Mouse (Mus musculus) fat pad, adult 2 months (tissue): ENCODE data around the gene Nipa1.
A peak's percentile ranks its signal among the peaks of the same experiment; 100 is the strongest.

ENCODE experiments used
- DNase-seq: peaks from one replicate; pipeline ENCODE4 v3.0.0-alpha.2; 2011; ENCODE audit warnings: low read depth, low spot score; ENCODE audit errors: extremely low read depth

Gene Nipa1

DNA sequence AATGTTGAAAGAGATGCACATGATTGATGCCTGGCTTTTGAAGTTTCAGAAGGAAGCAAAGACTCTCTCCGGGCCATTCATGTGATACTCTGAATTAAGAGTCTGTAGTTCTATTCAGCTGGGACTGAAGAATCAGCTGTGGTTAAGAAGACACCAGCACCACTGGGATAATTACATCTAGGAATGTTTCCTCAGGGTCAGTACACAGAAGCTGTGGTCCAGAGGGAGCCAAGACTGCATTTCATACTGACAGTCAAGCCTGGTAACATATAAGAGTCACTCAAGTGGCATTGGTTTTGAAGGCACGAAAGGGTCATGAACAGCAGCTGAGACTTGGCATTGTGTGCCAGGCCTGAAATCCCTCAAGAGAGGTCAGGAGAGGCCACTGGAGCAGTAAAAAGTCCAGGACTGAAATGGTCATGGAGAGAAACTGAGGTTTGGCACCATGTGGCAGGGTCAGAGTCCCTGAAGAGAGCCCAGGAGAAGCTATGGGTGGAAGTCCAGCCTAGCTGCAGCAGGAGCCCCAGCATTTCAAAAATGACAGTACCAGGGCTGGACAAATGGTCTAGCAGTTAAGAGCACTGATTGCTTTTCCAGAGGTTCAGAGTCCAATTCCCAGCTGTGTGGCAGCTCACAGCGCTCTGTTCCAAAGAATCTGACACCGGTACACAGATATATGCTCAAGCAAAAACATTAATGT, 9.3 kb downstream of the Nipa1 start:
- no peak for DNase-seq

DNA sequence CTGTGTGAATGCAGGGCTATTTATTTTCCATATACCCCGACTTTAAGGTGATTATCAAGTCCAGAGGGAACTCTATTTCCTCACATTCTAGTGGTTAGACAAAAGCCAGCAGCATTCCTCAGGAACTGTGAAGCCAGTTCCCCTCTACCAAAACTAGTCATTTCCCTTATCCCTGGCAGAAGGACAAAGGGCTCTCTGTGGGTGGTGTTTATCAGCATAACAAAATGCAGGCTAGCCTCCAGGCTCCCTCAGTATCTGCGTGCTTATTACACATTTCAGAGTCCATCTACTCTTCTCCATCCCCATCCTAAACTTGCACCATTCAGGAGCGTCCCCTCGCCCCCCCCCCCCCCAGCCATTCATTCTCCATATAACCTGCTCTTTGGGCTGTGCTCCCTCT, 20.8 kb downstream of the Nipa1 start:
- DNase-seq = no peak

DNA sequence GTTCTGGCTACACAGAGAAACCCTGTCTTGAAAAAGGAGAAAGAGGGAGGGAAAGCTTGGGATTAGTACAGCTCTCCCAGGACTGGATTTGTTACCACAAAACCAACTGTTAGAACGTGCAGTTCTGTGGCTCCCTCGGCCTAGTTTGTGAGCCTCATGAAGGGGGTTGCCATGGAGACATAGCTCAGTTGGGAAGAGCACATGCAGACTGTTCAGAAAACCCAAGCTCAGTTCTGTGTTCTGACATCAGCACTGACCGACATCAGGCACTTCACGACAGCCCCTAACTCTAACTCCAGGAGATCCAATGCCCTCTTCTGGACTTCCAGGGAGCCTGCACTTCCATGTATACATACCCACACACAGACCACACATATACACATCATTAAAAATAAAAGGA, 24.7 kb downstream of the Nipa1 start:
- no peak for DNase-seq

- DNase-seq = no peak
These were observed 27.9 kb downstream of the Nipa1 start for GRCm38 (mm10) chr7:55991858-55992257.

DNA sequence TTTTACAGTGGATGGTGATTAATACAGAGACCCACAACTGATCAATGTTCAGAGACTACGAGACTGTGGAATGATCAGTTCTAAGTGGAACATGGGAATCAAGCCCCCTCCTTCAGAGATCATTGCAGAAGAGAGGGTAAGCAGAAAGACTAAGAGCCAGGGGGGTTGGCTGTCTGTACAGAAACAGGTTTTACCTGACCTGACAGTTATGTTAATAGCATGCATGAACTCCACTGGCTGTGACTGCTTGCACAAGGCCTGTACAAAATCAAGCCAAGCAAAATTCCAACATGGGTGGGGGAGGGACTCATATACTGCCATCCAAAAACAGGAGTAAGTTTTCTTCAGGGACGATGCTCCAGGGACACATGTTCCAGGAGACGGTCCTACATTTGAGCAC, 28.6 kb downstream of the Nipa1 start:
- peak; percentile 54 for DNase-seq

DNA sequence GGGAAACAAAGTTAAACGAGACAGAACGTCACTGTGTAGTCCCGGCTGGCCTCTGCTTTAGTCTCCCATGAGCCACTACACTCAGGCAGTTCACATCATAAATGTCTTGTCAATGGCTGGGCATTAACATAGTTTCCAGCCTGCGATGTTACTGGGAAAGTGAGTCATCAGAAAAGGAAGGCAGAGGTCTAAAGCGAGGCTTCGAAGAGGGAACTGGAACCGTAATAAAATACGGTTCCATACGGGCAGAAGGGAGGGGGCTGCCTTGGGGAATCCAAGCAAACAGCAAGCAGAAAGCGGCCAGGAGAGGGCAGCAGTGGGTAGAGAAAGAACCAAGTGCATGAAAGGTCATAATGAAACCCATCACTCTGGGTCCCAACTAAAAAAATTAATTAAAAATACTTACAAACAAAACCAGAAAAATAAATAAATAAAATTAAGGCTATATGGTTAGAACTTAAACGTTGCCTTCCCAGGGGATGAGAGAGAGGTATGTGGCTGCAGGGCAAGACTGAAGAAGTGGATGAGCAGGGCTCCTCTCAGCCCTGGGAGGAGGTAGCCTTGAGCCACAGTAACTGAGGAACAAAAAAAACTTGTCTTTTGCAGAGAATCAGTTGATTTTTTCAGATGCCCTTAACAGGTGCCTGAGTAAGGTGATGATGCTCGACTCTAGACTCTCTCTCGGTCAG, 33.1 kb downstream of the Nipa1 start:
- DNase-seq = no peak

DNA sequence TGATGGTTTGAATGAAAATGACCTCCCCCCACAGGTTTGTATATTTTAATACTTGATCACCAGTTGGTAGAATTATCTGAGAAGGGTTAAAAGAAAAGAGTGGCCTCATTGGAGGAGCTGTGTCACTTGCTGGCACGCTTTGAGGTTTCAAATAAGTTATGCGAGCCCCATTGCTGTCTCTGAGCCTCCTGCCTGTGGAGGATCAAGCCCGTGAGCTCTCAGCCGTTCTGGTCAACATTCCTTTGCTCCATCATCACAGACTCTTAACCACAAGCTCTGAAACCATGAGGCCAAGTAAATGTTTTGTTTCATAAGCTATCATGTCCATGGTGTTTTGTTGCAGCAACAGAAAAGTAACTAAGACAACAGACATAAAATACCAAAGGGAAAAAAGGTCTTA, 35.0 kb downstream of the Nipa1 start:
- no peak for DNase-seq

- DNase-seq = no peak
These were observed 36.6 kb downstream of the Nipa1 start for GRCm38 (mm10) chr7:55983107-55983506.

GRCm38 (mm10) chr7:55982010-55982700, 37.6 kb downstream of the Nipa1 start:
- DNase-seq = no peak

DNA sequence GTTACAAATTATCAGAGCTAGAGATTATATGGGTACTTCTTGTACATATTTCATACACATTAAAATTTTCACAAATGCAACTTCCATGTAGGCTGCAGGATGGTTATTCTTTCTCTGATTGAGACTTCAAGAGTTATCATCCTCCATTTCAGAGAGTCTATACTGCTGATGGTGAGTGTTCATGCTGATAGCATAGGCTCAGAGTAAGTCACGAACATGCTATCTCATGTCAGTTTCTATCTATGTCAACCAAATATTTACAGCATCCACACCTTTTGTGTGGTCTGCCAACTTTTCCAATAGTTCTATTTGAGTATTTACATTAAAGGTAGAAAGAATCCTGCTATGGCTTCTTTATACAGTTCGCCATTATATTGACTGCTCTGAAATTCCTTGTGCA, 38.2 kb downstream of the Nipa1 start:
- DNase-seq = no peak

DNA sequence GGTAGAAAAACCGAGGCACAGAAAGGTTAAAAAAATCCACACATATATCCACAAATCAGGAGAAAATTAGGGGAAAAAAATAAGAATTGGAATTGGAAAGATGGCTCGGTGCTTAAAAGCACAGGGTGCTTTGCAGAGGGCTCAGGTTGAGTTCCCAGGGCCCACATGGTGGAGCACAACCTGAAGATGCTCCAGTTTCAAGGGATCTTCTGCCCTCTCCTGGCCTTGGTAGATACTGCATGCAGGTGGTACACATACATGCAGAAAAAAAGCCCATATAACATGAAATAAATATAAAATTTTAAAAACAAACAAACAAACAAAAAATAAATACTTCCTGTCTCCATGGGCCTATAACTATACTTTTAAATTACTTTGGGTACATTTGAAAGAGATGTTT, 45.3 kb downstream of the Nipa1 start:
- no peak for DNase-seq

DNA sequence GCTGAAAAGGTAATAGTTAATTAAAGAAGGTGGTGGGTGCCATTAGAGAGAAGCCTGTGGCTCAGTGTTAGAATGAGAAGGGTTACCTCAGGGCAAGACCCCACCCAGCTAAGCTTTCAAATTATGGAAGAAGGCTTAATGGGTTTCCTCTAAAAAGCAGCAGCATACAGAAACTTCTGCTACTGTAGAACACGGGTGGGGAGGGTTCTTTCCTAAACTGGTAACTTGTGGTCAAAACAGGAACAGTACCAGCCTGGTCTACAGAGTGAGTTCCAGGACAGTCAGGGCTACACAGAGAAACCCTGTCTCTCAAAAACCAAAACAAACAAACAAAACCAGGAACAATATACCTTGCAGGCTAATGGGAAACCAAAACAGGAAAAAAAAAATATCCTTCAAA, 50.3 kb downstream of the Nipa1 start:
- DNase-seq = no peak

GRCm38 (mm10) chr7:55968258-55968901, 51.4 kb downstream of the Nipa1 start:
- no peak for DNase-seq

DNA sequence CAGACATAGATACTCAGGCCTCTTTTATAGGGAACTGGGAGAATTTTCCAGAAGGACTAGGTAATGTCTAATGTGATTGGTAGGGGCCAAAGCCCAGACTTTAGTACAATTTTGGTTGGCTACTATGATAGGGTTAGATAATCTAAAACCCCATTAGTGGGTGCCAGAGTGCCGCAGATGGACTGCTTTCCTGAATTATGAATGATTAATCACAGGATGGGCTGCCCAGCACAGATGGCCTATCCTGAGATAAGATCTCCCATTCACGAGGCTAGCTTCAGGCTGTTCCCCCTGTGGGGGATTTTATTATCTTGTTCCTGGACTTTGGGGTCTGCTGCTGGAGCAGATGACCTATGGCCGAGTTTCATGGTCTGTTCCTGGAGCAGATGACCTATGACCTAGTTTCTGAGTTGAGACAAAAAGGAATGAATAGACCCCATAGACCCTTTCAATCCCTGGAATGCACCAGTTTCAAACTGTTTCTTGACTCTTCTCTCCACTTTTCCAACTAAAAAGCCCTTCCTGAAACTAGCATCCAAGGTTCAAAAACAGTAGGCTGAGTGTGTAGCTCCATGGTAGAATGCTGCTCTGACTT, 52.8 kb downstream of the Nipa1 start:
- DNase-seq = no peak

DNA sequence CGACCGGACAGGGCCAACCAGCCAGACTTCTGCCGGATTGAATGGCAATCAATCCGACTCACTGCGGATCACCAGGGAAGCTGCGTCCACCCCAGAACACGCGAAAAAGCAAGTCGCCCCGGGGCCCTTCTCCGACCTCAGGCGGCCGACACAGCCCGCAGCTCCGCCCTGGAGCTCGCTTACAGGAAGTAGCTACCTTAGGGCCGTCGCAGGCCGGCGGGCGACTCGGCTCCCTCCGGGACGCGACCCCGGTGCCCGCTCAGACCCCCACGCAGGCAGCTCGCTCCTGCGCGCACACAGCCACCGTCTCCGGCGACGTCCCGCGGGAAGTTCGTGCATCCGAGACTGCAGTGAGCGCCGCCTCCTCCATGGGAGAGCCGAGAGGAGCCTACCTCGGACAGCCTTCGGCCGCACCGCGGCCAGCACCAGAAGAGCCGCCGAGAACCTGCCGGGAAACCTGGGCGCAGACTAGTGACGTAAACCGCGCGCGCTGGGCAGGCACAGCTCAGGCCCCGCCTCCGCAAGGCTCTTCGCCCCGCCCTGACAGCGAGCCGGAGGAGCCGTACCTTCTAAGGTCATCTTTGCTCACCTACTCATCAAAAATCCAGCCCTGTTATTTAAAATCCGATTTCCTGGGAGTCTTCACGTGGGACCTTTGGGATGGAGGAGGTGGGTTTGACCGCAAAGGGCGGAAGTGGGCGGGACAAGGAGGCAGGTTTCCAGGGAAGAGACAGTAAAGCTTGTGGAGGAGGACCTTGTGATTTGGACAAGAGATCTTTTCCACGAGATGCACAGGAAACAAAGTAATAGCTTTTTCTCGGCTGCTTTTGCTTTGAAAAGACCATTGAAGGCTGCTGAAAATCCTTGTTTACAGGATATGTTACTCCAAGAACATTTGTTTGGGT, 57.5 kb downstream of the Nipa1 start, which contains the start of gene Nipa2:
Nipa2 (minus strand) TSS at position 473 of the 905 bp plus-strand sequence.
- DNase-seq = peak; percentile 18

DNA sequence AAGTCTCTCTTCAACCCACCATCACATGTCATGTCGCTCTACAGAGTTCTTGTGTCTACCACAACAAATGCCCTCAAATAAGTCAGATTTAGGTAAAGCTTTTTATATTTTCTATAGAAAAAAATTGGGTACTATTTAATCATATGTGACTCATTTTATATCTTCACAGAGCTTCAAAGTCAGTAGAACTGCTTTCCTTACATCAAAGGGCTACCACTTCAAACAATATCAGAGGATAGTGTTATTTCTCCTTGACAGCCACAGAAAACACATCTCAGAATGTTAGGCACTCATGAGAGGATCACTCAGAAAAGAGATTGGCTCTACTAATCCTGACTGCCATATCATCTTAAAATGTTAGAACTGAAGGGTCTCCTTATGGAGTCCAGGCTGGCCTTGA, 59.2 kb downstream of the Nipa1 start:
- no peak for DNase-seq

GRCm38 (mm10) chr7:55959801-55960200, 60.0 kb downstream of the Nipa1 start:
- DNase-seq = no peak

DNA sequence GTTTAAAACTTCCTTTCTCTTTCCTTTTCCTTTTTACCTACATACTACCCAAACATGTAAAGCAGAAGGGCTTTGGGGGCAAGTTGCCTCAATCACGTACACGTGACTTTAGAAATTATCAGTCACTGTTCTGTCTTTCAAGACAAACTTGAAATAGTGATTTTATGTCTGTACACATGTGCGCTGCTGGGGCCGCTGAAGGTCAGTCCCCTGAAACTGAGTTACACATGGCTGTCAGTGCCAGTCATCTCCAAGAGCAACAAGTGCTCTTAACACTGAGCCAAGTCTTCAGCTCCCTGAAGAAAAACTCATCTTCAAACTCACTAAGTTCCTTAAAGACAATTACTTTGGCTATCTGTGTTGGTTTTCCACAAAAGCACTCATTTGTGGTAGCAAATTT, 61.8 kb downstream of the Nipa1 start:
- no peak for DNase-seq

- no peak for DNase-seq
These were observed 62.6 kb downstream of the Nipa1 start for GRCm38 (mm10) chr7:55957178-55957577.

- DNase-seq = no peak
These were observed 63.7 kb downstream of the Nipa1 start for GRCm38 (mm10) chr7:55956054-55956453.
